In the genomic region with DNA sequence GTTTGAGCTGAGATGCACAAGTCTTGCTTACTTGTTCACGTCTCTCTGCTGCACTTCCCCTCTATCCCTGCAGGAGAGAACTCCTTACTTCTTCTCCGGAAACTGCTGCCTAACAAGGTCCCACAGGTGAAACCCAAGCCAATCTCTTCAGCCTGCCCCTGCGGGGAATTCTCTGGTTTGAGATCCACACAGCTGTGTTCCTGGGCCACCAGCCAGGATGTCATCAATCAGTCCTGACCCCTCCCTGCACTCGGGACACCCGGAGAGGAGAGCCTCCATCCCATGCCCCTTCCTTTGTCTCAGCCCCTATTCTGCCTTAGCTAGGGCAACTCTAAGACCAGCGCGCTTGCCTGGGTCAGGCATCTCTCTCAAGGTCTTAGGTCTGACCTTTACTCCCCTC, we compare ENCODE assay signal across 14 mouse cellular contexts. TPM values are rescaled to one million over a fixed set of nuclear protein-coding genes. Genes with fewer than 3 reads are reported as not detected.
DNase-seq lines count a peak whose midpoint lies in the region; ATAC-seq and TF ChIP-seq lines count a peak whose summit lies in the region.
"Had no signal": no experiment of that assay in that cellular context is flagged by ENCODE, and none has a peak within 500 bp of the region (broad histone marks: within the 10 kb centered on the region; RNA-seq: fewer than 3 reads in every experiment).

No protein-coding gene starts in this region.

- ATAC-seq in lung, postnatal 0 days: no peak
- no peak for ATAC-seq in neural tube, embryonic 15.5 days (ENCODE audit: low FRiP score)
- ATAC-seq: liver, postnatal 0 days; Patski had no signal

- no peak for TF ChIP-seq CTCF in gastrocnemius, adult 2 months (IDR thresholded peaks at IDR 0.05)
- TF ChIP-seq CTCF in lung, postnatal 0 days (IDR thresholded peaks at IDR 0.05): no peak

- no peak overlapping the region for H3K4me3 ChIP-seq in gastrocnemius, adult 2 months
- no peak overlapping the region for H3K4me3 ChIP-seq in lung, postnatal 0 days (ENCODE audit: low read depth, low read length)
- H3K4me3 ChIP-seq in neural tube, embryonic 15.5 days (replicated peaks): no peak overlapping the region
- no peak overlapping the region for H3K4me3 ChIP-seq in heart, embryonic 10.5 days
- H3K4me3 ChIP-seq: erythroblast, embryonic 14.5 days; midbrain, embryonic 12.5 days had no signal

- no peak for TF ChIP-seq EP300 in lung, postnatal 0 days (IDR thresholded peaks at IDR 0.05)

- H3K27ac ChIP-seq in gastrocnemius, adult 2 months: no peak overlapping the region
- no peak overlapping the region for H3K27ac ChIP-seq in lung, postnatal 0 days (ENCODE audit: low read length)
- H3K27ac ChIP-seq in neural tube, embryonic 15.5 days (replicated peaks): no peak overlapping the region
- H3K27ac ChIP-seq in heart, embryonic 10.5 days: no peak overlapping the region
- H3K27ac ChIP-seq: midbrain, embryonic 12.5 days had no signal

- DNase-seq in gastrocnemius, postnatal 14 days: peak; percentile 31
- no peak for DNase-seq in gastrocnemius, adult 2 months
- peak; percentile 3 for DNase-seq in lung, postnatal 10 days
- no peak for DNase-seq in lung, postnatal 0 days (ENCODE audit: low spot score)
- peak; percentile 6 for DNase-seq in forelimb bud, embryonic 11.5 days (ENCODE audit: low read depth, low spot score)
- no peak for DNase-seq in heart, embryonic 10.5 days (ENCODE audit: low spot score)
- DNase-seq in spleen, postnatal 10 days (ENCODE audit: low spot score in 2 of 2): no peak
- DNase-seq: liver, postnatal 0 days had no signal

- no peaks in the 10 kb centered on the region for H3K36me3 ChIP-seq in lung, postnatal 0 days (ENCODE audit: insufficient read depth, low read length)
- H3K36me3 ChIP-seq in neural tube, embryonic 15.5 days: no peaks in the 10 kb centered on the region
- no peaks in the 10 kb centered on the region for H3K36me3 ChIP-seq in heart, embryonic 10.5 days
- H3K36me3 ChIP-seq: midbrain, embryonic 12.5 days had no signal

- H3K27me3 ChIP-seq in lung, postnatal 0 days (replicated peaks; ENCODE audit: insufficient read depth, low read length): no peaks in the 10 kb centered on the region
- H3K27me3 ChIP-seq in neural tube, embryonic 15.5 days (replicated peaks): peaks cover 8% of the 10 kb centered on the region; the same call in 1 of the 2 replicates
- H3K27me3 ChIP-seq in heart, embryonic 10.5 days (ENCODE audit: insufficient read depth, poor library complexity, severe bottlenecking): peaks cover 28% of the 10 kb centered on the region
- H3K27me3 ChIP-seq: midbrain, embryonic 12.5 days had no signal

- no peaks in the 10 kb centered on the region for H3K4me1 ChIP-seq in lung, postnatal 0 days (ENCODE audit: insufficient read depth, low read depth, low read length)
- H3K4me1 ChIP-seq in neural tube, embryonic 15.5 days: peaks cover 12% of the 10 kb centered on the region
- no peaks in the 10 kb centered on the region for H3K4me1 ChIP-seq in heart, embryonic 10.5 days
- H3K4me1 ChIP-seq: midbrain, embryonic 12.5 days had no signal

- no peak overlapping the region for H3K9ac ChIP-seq in lung, postnatal 0 days (replicated peaks; ENCODE audit: low read depth)
- no peak overlapping the region for H3K9ac ChIP-seq in neural tube, embryonic 15.5 days (replicated peaks)
- H3K9ac ChIP-seq: liver, postnatal 0 days; midbrain, embryonic 12.5 days had no signal

- H3K4me2 ChIP-seq in lung, postnatal 0 days (replicated peaks; ENCODE audit: low read depth, low read length): no peak overlapping the region
- H3K4me2 ChIP-seq in neural tube, embryonic 15.5 days: peak overlapping the region; percentile 35
- H3K4me2 ChIP-seq: midbrain, embryonic 12.5 days had no signal

- no peaks in the 10 kb centered on the region for H3K9me3 ChIP-seq in lung, postnatal 0 days (ENCODE audit: low read length)
- H3K9me3 ChIP-seq in neural tube, embryonic 15.5 days (replicated peaks): no peaks in the 10 kb centered on the region
- H3K9me3 ChIP-seq in heart, embryonic 10.5 days: no peaks in the 10 kb centered on the region
- H3K9me3 ChIP-seq: midbrain, embryonic 12.5 days had no signal

- WGBS in lung, postnatal 0 days: 13% methylated on average over 7 of the region's 7 CpGs
- WGBS in neural tube, embryonic 15.5 days: 5% methylated on average over 7 of the region's 7 CpGs
- WGBS in heart, embryonic 10.5 days: 27% methylated on average over 7 of the region's 7 CpGs

- intact Hi-C loops in gastrocnemius, postnatal 14 days (cut with DNase I; ENCODE audit: low total_unique reads): loop anchor here (10.0 kb wide), 1 partner anchor 272 kb away; no protein-coding TSS in a partner anchor
- intact Hi-C loops in gastrocnemius, adult 2 months (cut with DNase I): no loop called here

RNA-seq across cellular contexts. Expression of a gene that starts 38.1 kb away (rescaled TPM):
- total RNA-seq in gastrocnemius, postnatal 14 days (2021): not detected
- not detected for total RNA-seq in gastrocnemius, adult 2 months (2021)
- polyA plus RNA-seq in lung, postnatal 0 days (2015; fragmentation: Nextera tagmentation; extraction: Ambion mirVana): 7.9 and 8.9 TPM in 2 replicates
- 0.09 TPM in 1 of 2 replicates, not detected in the other for polyA plus RNA-seq in neural tube, embryonic 15.5 days (2015; fragmentation: Nextera tagmentation; extraction: Ambion mirVana)
- polyA plus RNA-seq in heart, embryonic 10.5 days (2016; fragmentation: Nextera tagmentation; extraction: Ambion mirVana): not detected in 2 replicates
- total RNA-seq: gastrocnemius, adult 8-10 months; left cerebral cortex, adult 8-10 months had no signal
- polyA plus RNA-seq: midbrain, embryonic 12.5 days; Patski had no signal

Comparison
In these comparisons a context has a peak if more than half of its experiments do, and no peak if none do; other contexts are left out.
1. DNase-seq: peak in gastrocnemius, postnatal 14 days (single experiment), lung, postnatal 10 days (single experiment) and forelimb bud, embryonic 11.5 days (single experiment); none in gastrocnemius, adult 2 months (single experiment), lung, postnatal 0 days (single experiment), heart, embryonic 10.5 days (single experiment) and spleen, postnatal 10 days (0 of 2).